Comparison of ENCODE assay signal across 7 mouse cellular contexts in genomic region chr11:119089235-119090075, GRCm38 (mm10). TPM values are rescaled to one million over a fixed set of nuclear protein-coding genes. Genes with fewer than 3 reads are reported as not detected.
DNase-seq lines count a peak whose midpoint lies in the region; ATAC-seq and TF ChIP-seq lines count a peak whose summit lies in the region.

No protein-coding gene starts in this region.

- H3K9me3 ChIP-seq in forebrain, postnatal 0 days (ENCODE audit: low read length): no peaks in the 10 kb centered on the region
- H3K9me3 ChIP-seq in midbrain, embryonic 10.5 days (replicated peaks): no peaks in the 10 kb centered on the region

- peak; percentile 24 for ATAC-seq in CD4-positive, CD25-positive, alpha-beta regulatory T cell, adult 4 months
- no peak for ATAC-seq in forebrain, postnatal 0 days

- peak overlapping the region; percentile 63 for H3K9ac ChIP-seq in forebrain, postnatal 0 days

- H3K27ac ChIP-seq in forebrain, postnatal 0 days (ENCODE audit: low read depth, low read length): no peak overlapping the region
- peak overlapping the region; percentile 78; the same call in 1 of the 2 replicates for H3K27ac ChIP-seq in midbrain, embryonic 10.5 days (replicated peaks)

- peaks cover 27% of the 10 kb centered on the region for H3K27me3 ChIP-seq in forebrain, postnatal 0 days (ENCODE audit: insufficient read depth, low read length)
- peaks cover 87% of the 10 kb centered on the region for H3K27me3 ChIP-seq in midbrain, embryonic 10.5 days (ENCODE audit: low read depth, poor library complexity, severe bottlenecking)
- no peaks in the 10 kb centered on the region for H3K27me3 ChIP-seq in splenic B cell, adult 2 months (ENCODE audit: control insufficient read depth, insufficient read depth, low read length, poor library complexity, severe bottlenecking)

- 3% methylated on average over 41 of the region's 41 CpGs for WGBS in forebrain, postnatal 0 days
- WGBS in midbrain, embryonic 10.5 days: under 1% methylated on average over 41 of the region's 41 CpGs

- H3K4me1 ChIP-seq in forebrain, postnatal 0 days (ENCODE audit: insufficient read depth): peaks cover 10% of the 10 kb centered on the region
- H3K4me1 ChIP-seq in midbrain, embryonic 10.5 days: peaks cover 70% of the 10 kb centered on the region

- DNase-seq in ZHBTc4 (ENCODE audit: low read depth, low spot score): peak; percentile 40
- DNase-seq in forebrain, postnatal 0 days: peak; percentile 29
- DNase-seq in kidney, adult 18-20 months: peak; percentile 67
- peak; percentile 53 for DNase-seq in midbrain, embryonic 10.5 days (ENCODE audit: low spot score)
- peak; percentile 86 for DNase-seq in splenic B cell, adult 2 months (ENCODE audit: low read depth, low spot score)
- DNase-seq in frontal cortex, postnatal 14 days (ENCODE audit: low spot score in 2 of 2): no peak

- H3K4me3 ChIP-seq in forebrain, postnatal 0 days (ENCODE audit: low read depth, low read length): peak overlapping the region; percentile 53
- peak overlapping the region; percentile 68 for H3K4me3 ChIP-seq in midbrain, embryonic 10.5 days

- no peaks in the 10 kb centered on the region for H3K36me3 ChIP-seq in forebrain, postnatal 0 days (ENCODE audit: insufficient read depth)
- no peaks in the 10 kb centered on the region for H3K36me3 ChIP-seq in midbrain, embryonic 10.5 days
- H3K36me3 ChIP-seq in splenic B cell, adult 2 months (ENCODE audit: control insufficient read depth, insufficient read depth, low read length, poor library complexity, severe bottlenecking): no peaks in the 10 kb centered on the region

- H3K4me2 ChIP-seq in forebrain, postnatal 0 days (ENCODE audit: low read depth): peak overlapping the region; percentile 98

- no peak for TF ChIP-seq CTCF in forebrain, postnatal 0 days (IDR thresholded peaks at IDR 0.05; ENCODE audit: low read depth)

RNA-seq across cellular contexts. Expression of gene Cbx4, which starts 3.4 kb away (rescaled TPM):
- polyA plus RNA-seq in CD4-positive, CD25-positive, alpha-beta regulatory T cell, adult 4 months (2017; shearing (Covaris generic)): 1 to 10 TPM; 1.7 to 3.7 TPM
- total RNA-seq in forebrain, postnatal 0 days (2014; rRNA removed): 36.1 and 38.6 TPM in 2 replicates
- polyA plus RNA-seq in forebrain, postnatal 0 days (2015; fragmentation: Nextera tagmentation; extraction: Ambion mirVana): 21.7 and 26.1 TPM in 2 replicates
- 5.1 and 7.1 TPM in 2 replicates for polyA plus RNA-seq in midbrain, embryonic 10.5 days (2016; fragmentation: Nextera tagmentation; extraction: Ambion mirVana)

RNA-seq across cellular contexts. Expression of gene Cbx8, which starts 48.7 kb away (rescaled TPM):
- 1 to 10 TPM; 4.0 to 6.7 TPM for polyA plus RNA-seq in CD4-positive, CD25-positive, alpha-beta regulatory T cell, adult 4 months (2017; shearing (Covaris generic))
- total RNA-seq in forebrain, postnatal 0 days (2014; rRNA removed): 14.2 and 21.9 TPM in 2 replicates
- polyA plus RNA-seq in forebrain, postnatal 0 days (2015; fragmentation: Nextera tagmentation; extraction: Ambion mirVana): 5.3 and 8.5 TPM in 2 replicates
- 13.5 and 15.0 TPM in 2 replicates for polyA plus RNA-seq in midbrain, embryonic 10.5 days (2016; fragmentation: Nextera tagmentation; extraction: Ambion mirVana)

Comparison
In these comparisons a context has a peak if more than half of its experiments do, and no peak if none do; other contexts are left out.
1. DNase-seq: peak in ZHBTc4 (single experiment), forebrain, postnatal 0 days (single experiment), kidney, adult 18-20 months (single experiment), midbrain, embryonic 10.5 days (single experiment) and splenic B cell, adult 2 months (single experiment); none in frontal cortex, postnatal 14 days (0 of 2).